10 mouse cellular contexts compared by ENCODE assay signal in the genomic region with DNA sequence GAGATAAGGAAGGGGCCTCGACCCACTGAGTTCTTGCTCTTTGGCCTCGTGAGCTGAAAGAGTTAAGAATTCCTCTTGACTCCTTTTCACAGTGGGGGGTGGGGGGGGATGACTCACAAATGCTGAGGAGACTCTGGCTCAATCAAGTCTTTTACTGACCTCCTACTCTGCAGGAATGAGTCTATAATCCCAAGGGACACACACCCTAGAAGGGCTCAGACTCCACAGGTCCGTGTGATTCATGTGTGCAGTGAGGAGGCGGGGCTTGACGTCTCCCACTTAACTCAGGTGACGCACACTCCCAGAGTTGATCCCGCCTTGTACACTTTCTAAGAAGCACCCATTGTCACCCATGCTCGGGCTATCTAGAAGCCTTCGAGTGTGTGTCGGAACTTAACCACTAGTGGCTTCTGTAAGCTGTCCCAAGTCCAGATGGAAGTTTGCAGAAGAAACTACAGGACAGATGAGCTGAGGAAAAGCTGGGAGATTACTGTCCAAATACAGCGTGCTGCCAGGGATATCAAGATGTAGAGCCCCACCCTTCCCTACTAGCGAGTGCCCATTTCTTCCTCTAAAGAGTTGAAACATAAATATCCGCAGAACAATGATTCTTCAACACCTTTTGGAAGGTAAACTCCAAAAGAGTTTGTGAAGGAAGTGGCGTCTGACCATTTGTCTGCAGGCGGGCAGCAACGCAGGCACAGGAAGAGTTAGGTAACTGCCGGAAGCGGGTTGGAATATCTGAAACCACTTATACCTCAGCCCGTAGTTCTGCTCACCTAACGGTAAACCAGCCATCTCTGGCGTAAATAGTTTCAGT. TPM values are rescaled to one million over a fixed set of nuclear protein-coding genes. Genes with fewer than 3 reads are reported as not detected.
DNase-seq lines count a peak whose midpoint lies in the region; ATAC-seq and TF ChIP-seq lines count a peak whose summit lies in the region.
"Had no signal": no experiment of that assay in that cellular context is flagged by ENCODE, and none has a peak within 500 bp of the region (broad histone marks: within the 10 kb centered on the region; RNA-seq: fewer than 3 reads in every experiment).

No protein-coding gene starts in this region.

- H3K4me2 ChIP-seq in intestine, postnatal 0 days (replicated peaks; ENCODE audit: low read depth), result peak overlapping the region; percentile 59
- H3K4me2 ChIP-seq in forebrain, postnatal 0 days (ENCODE audit: low read depth), result no peak overlapping the region
- no peak overlapping the region for H3K4me2 ChIP-seq in hindbrain, embryonic 13.5 days
- H3K4me2 ChIP-seq: embryonic facial prominence, embryonic 12.5 days had no signal

- no peaks in the 10 kb centered on the region for H3K9me3 ChIP-seq in erythroblast, embryonic 14.5 days (ENCODE audit: control insufficient read depth, low read length)
- H3K9me3 ChIP-seq in intestine, postnatal 0 days (ENCODE audit: control insufficient read depth), result no peaks in the 10 kb centered on the region
- H3K9me3 ChIP-seq in forebrain, postnatal 0 days (ENCODE audit: low read length), result no peaks in the 10 kb centered on the region
- H3K9me3 ChIP-seq in hindbrain, embryonic 13.5 days, result no peaks in the 10 kb centered on the region
- H3K9me3 ChIP-seq: embryonic facial prominence, embryonic 12.5 days had no signal

- peaks cover 9% of the 10 kb centered on the region for H3K27me3 ChIP-seq in erythroblast, embryonic 14.5 days (ENCODE audit: control insufficient read depth)
- no peaks in the 10 kb centered on the region for H3K27me3 ChIP-seq in intestine, postnatal 0 days (replicated peaks; ENCODE audit: control insufficient read depth, insufficient read depth, low read length)
- H3K27me3 ChIP-seq in forebrain, postnatal 0 days (ENCODE audit: insufficient read depth, low read length), result no peaks in the 10 kb centered on the region
- 0 out of 2 replicates have a peak, but pooled peaks cover 7% of the 10 kb centered on the region for H3K27me3 ChIP-seq in hindbrain, embryonic 13.5 days

- peaks cover 19% of the 10 kb centered on the region for H3K4me1 ChIP-seq in erythroblast, embryonic 14.5 days (ENCODE audit: control insufficient read depth)
- peaks cover 8% of the 10 kb centered on the region; the same call in 1 of the 2 replicates for H3K4me1 ChIP-seq in intestine, postnatal 0 days (replicated peaks; ENCODE audit: control insufficient read depth, insufficient read depth, low read length)
- no peaks in the 10 kb centered on the region for H3K4me1 ChIP-seq in forebrain, postnatal 0 days (ENCODE audit: insufficient read depth)
- peaks cover 9% of the 10 kb centered on the region for H3K4me1 ChIP-seq in hindbrain, embryonic 13.5 days (replicated peaks)

- peak; percentile 35 for DNase-seq in T-cell, adult 2 months (ENCODE audit: low spot score)
- DNase-seq in naive thymus-derived CD4-positive, alpha-beta T cell, adult 2 months (ENCODE audit: low read depth), result peak; percentile 61
- DNase-seq in forebrain, postnatal 0 days, result no peak
- no peak for DNase-seq in layer of hippocampus, postnatal 36 days

- TF ChIP-seq CTCF in intestine, postnatal 0 days (IDR thresholded peaks at IDR 0.05; ENCODE audit: low read depth), result no peak
- TF ChIP-seq CTCF in forebrain, postnatal 0 days (IDR thresholded peaks at IDR 0.05; ENCODE audit: low read depth), result no peak

- WGBS in intestine, postnatal 0 days, result 34% methylated on average over 21 of the region's 21 CpGs
- 73% methylated on average over 21 of the region's 21 CpGs for WGBS in forebrain, postnatal 0 days
- 78% methylated on average over 21 of the region's 21 CpGs for WGBS in hindbrain, embryonic 13.5 days

- H3K9ac ChIP-seq in intestine, postnatal 0 days (ENCODE audit: low read depth, low read length), result no peak overlapping the region
- no peak overlapping the region for H3K9ac ChIP-seq in forebrain, postnatal 0 days
- no peak overlapping the region for H3K9ac ChIP-seq in hindbrain, embryonic 13.5 days
- H3K9ac ChIP-seq: embryonic facial prominence, embryonic 12.5 days had no signal

- ATAC-seq in erythroblast, adult 5-6 weeks (replicated peaks; ENCODE audit: low FRiP score, poor library complexity, severe bottlenecking), result no peak
- ATAC-seq in intestine, postnatal 0 days, result peak; percentile 94
- no peak for ATAC-seq in forebrain, postnatal 0 days
- no peak for ATAC-seq in hindbrain, embryonic 13.5 days (ENCODE audit: low FRiP score)

- H3K4me3 ChIP-seq in erythroblast, embryonic 14.5 days (replicated peaks), result peak overlapping the region; percentile 15
- peak overlapping the region; percentile 16 for H3K4me3 ChIP-seq in intestine, postnatal 0 days (ENCODE audit: low read depth, low read length)
- H3K4me3 ChIP-seq in forebrain, postnatal 0 days (ENCODE audit: low read depth, low read length), result no peak overlapping the region
- no peak overlapping the region for H3K4me3 ChIP-seq in hindbrain, embryonic 13.5 days
- H3K4me3 ChIP-seq: embryonic facial prominence, embryonic 12.5 days; layer of hippocampus, adult 2 months had no signal

- no peaks in the 10 kb centered on the region for H3K36me3 ChIP-seq in erythroblast, embryonic 14.5 days (ENCODE audit: control insufficient read depth)
- H3K36me3 ChIP-seq in intestine, postnatal 0 days (ENCODE audit: control insufficient read depth, insufficient read depth), result peaks cover 2% of the 10 kb centered on the region; the same call in 1 of the 2 replicates
- H3K36me3 ChIP-seq in forebrain, postnatal 0 days (ENCODE audit: insufficient read depth), result no peaks in the 10 kb centered on the region
- H3K36me3 ChIP-seq in hindbrain, embryonic 13.5 days, result no peaks in the 10 kb centered on the region
- H3K36me3 ChIP-seq: embryonic facial prominence, embryonic 12.5 days had no signal

- H3K27ac ChIP-seq in intestine, postnatal 0 days (ENCODE audit: low read depth, low read length), result peak overlapping the region; percentile 60
- no peak overlapping the region for H3K27ac ChIP-seq in forebrain, postnatal 0 days (ENCODE audit: low read depth, low read length)
- H3K27ac ChIP-seq in hindbrain, embryonic 13.5 days, result no peak overlapping the region
- H3K27ac ChIP-seq: embryonic facial prominence, embryonic 12.5 days; layer of hippocampus, adult 2 months had no signal

RNA-seq across cellular contexts. Expression of a gene that starts 23.2 kb away (rescaled TPM):
- 0.02 TPM in 1 of 2 replicates, not detected in the other for polyA plus RNA-seq in erythroblast, embryonic 14.5 days (2012)
- total RNA-seq in erythroblast, adult 5-6 weeks (2015; ENCODE audit: low replicate concordance), result 1.3 and 3.7 TPM in 2 replicates
- total RNA-seq in erythroblast, adult 5-6 weeks (2017; ENCODE audit: low replicate concordance), result 1.4 and 2.0 TPM in 2 replicates
- 21.4 TPM in 2 replicates for polyA plus RNA-seq in intestine, postnatal 0 days (2015; fragmentation: Nextera tagmentation; extraction: Ambion mirVana)
- 8.2 and 12.7 TPM in 2 replicates for total RNA-seq in forebrain, postnatal 0 days (2014; rRNA removed)
- 3.3 and 5.2 TPM in 2 replicates for polyA plus RNA-seq in forebrain, postnatal 0 days (2015; fragmentation: Nextera tagmentation; extraction: Ambion mirVana)
- 10 to 100 TPM in 1 of 2 experiments, 1 to 10 TPM in 1; 8.1 to 10.1 TPM for total RNA-seq in layer of hippocampus, postnatal 36 days (2021)
- 9.2 and 10.8 TPM in 2 replicates for polyA plus RNA-seq in hindbrain, embryonic 13.5 days (2015; fragmentation: Nextera tagmentation; extraction: Ambion mirVana)

Comparison
In these comparisons a context has a peak if more than half of its experiments do, and no peak if none do; other contexts are left out.
1. H3K4me3 ChIP-seq: peak in erythroblast, embryonic 14.5 days (single experiment) and intestine, postnatal 0 days (single experiment); none in forebrain, postnatal 0 days (single experiment) and hindbrain, embryonic 13.5 days (single experiment).
2. DNase-seq: peak in T-cell, adult 2 months (single experiment) and naive thymus-derived CD4-positive, alpha-beta T cell, adult 2 months (single experiment); none in forebrain, postnatal 0 days (single experiment) and layer of hippocampus, postnatal 36 days (0 of 2).